Mouse (Mus musculus): ENCODE data around the gene Prpf40a. TPM values are rescaled to one million over a fixed set of nuclear protein-coding genes. Genes with fewer than 3 reads are reported as not detected.

Prpf40a gene
- polyA plus RNA-seq, 1 experiment from 2014 or later: 139 TPM

GRCm38 (mm10) chr2:53085617-53086202 lies 105.4 kb downstream of the Prpf40a start:
- WGBS (ENCODE audit: missing documents): 54% methylated on average over 9 of the region's 9 CpGs
- H3K79me2 ChIP-seq (ENCODE audit: inconsistent target): no peaks in the 10 kb centered on the region

More at GRCm38 (mm10) chr2:53085617-53086202, 105.4 kb downstream of the Prpf40a start:
- H3K27ac ChIP-seq: no peak overlapping the region
- H3K4me3 ChIP-seq (ENCODE audit: inconsistent target): no peak overlapping the region
- no peaks in the 10 kb centered on the region for H3K36me3 ChIP-seq (ENCODE audit: inconsistent target)

Other genes starting within 250 kb of the Prpf40a start
- 8.7 to 23.1 TPM (median 15.5 TPM) in 3 replicates for gene Arl6ip6, start 442 bp upstream of the Prpf40a start, polyA plus RNA-seq (2018)

All from macrophage (primary cell).